Mouse (Mus musculus): Measurements from ENCODE around the gene Tgif2lx1. TPM values are rescaled to one million over a fixed set of nuclear protein-coding genes. Genes with fewer than 3 reads are reported as not detected.
"Not testable (repeated sequence)": the region's sequence is repeated elsewhere in the genome, so short reads cannot be mapped to it uniquely, and the experiment has no call there.

Tgif2lx1 gene
- polyA plus RNA-seq (2015; fragmentation: Nextera tagmentation; extraction: Ambion mirVana) = not detected in 2 replicates

DNA sequence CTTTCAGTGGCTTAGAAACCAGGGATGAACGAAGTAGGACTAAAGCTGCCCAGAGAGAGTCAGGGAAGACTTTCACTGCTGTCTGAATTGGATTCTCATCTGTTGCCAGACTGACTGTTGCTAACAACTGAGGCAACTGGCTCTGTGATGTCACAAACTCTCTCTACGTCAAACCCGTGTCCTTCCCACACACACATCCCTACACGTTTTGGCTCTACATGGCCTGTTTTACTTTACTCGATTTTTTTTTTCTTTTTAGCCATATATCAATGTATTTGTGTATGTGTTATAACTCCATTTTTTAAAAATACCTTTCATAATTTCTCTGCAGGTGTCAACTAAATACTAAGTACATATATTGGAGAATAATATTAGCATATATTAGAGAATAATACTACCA is at the start of gene Tgif2lx1:
Tgif2lx1 (minus strand) TSS at position 101 of the 400 bp plus-strand sequence.
- H3K27me3 ChIP-seq; H3K27ac ChIP-seq; H3K9ac ChIP-seq; ATAC-seq (ENCODE audit: insufficient number of reproducible peaks, low FRiP score, low TSS enrichment, low read depth); H3K4me3 ChIP-seq; H3K9me3 ChIP-seq; H3K4me2 ChIP-seq; H3K36me3 ChIP-seq; H3K4me1 ChIP-seq: not testable (repeated sequence)
- WGBS = no CpG with 5 or more reads among the region's 5 CpGs

Other genes starting within 250 kb of the Tgif2lx1 start
- not detected in 2 replicates for gene Tgif2lx2, start 53.5 kb downstream of the Tgif2lx1 start, polyA plus RNA-seq (2015; fragmentation: Nextera tagmentation; extraction: Ambion mirVana)

Measured in limb, embryonic 15.5 days (tissue).